Mouse (Mus musculus): ENCODE measurements around the gene Ccdc85c. TPM values are rescaled to one million over a fixed set of nuclear protein-coding genes. Genes with fewer than 3 reads are reported as not detected.

Ccdc85c gene
- polyA plus RNA-seq, 1 experiment from 2014 or later, result 0.06 TPM

GRCm38 (mm10) chr12:108213090-108214041, 61.9 kb downstream of the Ccdc85c start:
- Histone ChIP-seq H3K27ac (no peak overlapping the region), H3K79me2 (ENCODE audit: inconsistent target) (no peaks in the 10 kb centered on the region), H3K4me3 (ENCODE audit: inconsistent target) (no peak overlapping the region), H3K36me3 (ENCODE audit: inconsistent target) (no peaks in the 10 kb centered on the region)
- WGBS (ENCODE audit: missing documents), result 70% methylated on average over 18 of the region's 18 CpGs

GRCm38 (mm10) chr12:108212476-108212875, 62.7 kb downstream of the Ccdc85c start:
- WGBS (ENCODE audit: missing documents), result 93% methylated on average over 6 of the region's 6 CpGs
- Histone ChIP-seq H3K27ac (no peak overlapping the region), H3K36me3 (ENCODE audit: inconsistent target) (no peaks in the 10 kb centered on the region), H3K79me2 (ENCODE audit: inconsistent target) (no peaks in the 10 kb centered on the region), H3K4me3 (ENCODE audit: inconsistent target) (no peak overlapping the region)

GRCm38 (mm10) chr12:108212071-108212470, 63.2 kb downstream of the Ccdc85c start:
- no peaks in the 10 kb centered on the region for H3K36me3 ChIP-seq (ENCODE audit: inconsistent target)

GRCm38 (mm10) chr12:108210623-108211022, 64.6 kb downstream of the Ccdc85c start:
- no peak overlapping the region for H3K4me3 ChIP-seq (ENCODE audit: inconsistent target)
- no peaks in the 10 kb centered on the region for H3K36me3 ChIP-seq (ENCODE audit: inconsistent target)
- WGBS (ENCODE audit: missing documents), result 94% methylated on average over 14 of the region's 15 CpGs
- no peak overlapping the region for H3K27ac ChIP-seq
- H3K79me2 ChIP-seq (ENCODE audit: inconsistent target), result no peaks in the 10 kb centered on the region

More at GRCm38 (mm10) chr12:108212071-108212470, 63.2 kb downstream of the Ccdc85c start:
- Histone ChIP-seq H3K79me2 (ENCODE audit: inconsistent target) (no peaks in the 10 kb centered on the region), H3K27ac (no peak overlapping the region), H3K4me3 (ENCODE audit: inconsistent target) (no peak overlapping the region)
- WGBS (ENCODE audit: missing documents), result 23% methylated on average over 5 of the region's 5 CpGs

GRCm38 (mm10) chr12:108208726-108209438, 66.3 kb downstream of the Ccdc85c start:
- no peaks in the 10 kb centered on the region for H3K36me3 ChIP-seq (ENCODE audit: inconsistent target)
- H3K27ac ChIP-seq, result no peak overlapping the region
- no peaks in the 10 kb centered on the region for H3K79me2 ChIP-seq (ENCODE audit: inconsistent target)
- WGBS (ENCODE audit: missing documents), result 36% methylated on average over 13 of the region's 13 CpGs
- no peak overlapping the region for H3K4me3 ChIP-seq (ENCODE audit: inconsistent target)

GRCm38 (mm10) chr12:108208216-108208615, 67.0 kb downstream of the Ccdc85c start:
- Histone ChIP-seq H3K4me3 (ENCODE audit: inconsistent target) (no peak overlapping the region), H3K27ac (no peak overlapping the region), H3K79me2 (ENCODE audit: inconsistent target) (no peaks in the 10 kb centered on the region), H3K36me3 (ENCODE audit: inconsistent target) (no peaks in the 10 kb centered on the region)
- 92% methylated on average over 9 of the region's 9 CpGs for WGBS (ENCODE audit: missing documents)

GRCm38 (mm10) chr12:108206641-108207040, 68.6 kb downstream of the Ccdc85c start:
- WGBS (ENCODE audit: missing documents), result 16% methylated on average over 5 of the region's 5 CpGs
- Histone ChIP-seq H3K27ac (no peak overlapping the region), H3K36me3 (ENCODE audit: inconsistent target) (peaks cover 5% of the 10 kb centered on the region), H3K4me3 (ENCODE audit: inconsistent target) (no peak overlapping the region), H3K79me2 (ENCODE audit: inconsistent target) (no peaks in the 10 kb centered on the region)

- 100% methylated on average over 3 of the region's 12 CpGs for WGBS (ENCODE audit: missing documents)
- H3K36me3 ChIP-seq (ENCODE audit: inconsistent target), result peaks cover 19% of the 10 kb centered on the region
- H3K4me3 ChIP-seq (ENCODE audit: inconsistent target), result no peak overlapping the region
- no peaks in the 10 kb centered on the region for H3K79me2 ChIP-seq (ENCODE audit: inconsistent target)
- no peak overlapping the region for H3K27ac ChIP-seq
These were observed 70.2 kb downstream of the Ccdc85c start for GRCm38 (mm10) chr12:108204978-108205377.

- peaks cover 30% of the 10 kb centered on the region for H3K36me3 ChIP-seq (ENCODE audit: inconsistent target)
These were observed 71.3 kb downstream of the Ccdc85c start for GRCm38 (mm10) chr12:108203895-108204294.

GRCm38 (mm10) chr12:108200094-108200493, 75.1 kb downstream of the Ccdc85c start:
- Histone ChIP-seq H3K4me3 (ENCODE audit: inconsistent target) (no peak overlapping the region), H3K27ac (no peak overlapping the region), H3K36me3 (ENCODE audit: inconsistent target) (peaks cover 67% of the 10 kb centered on the region), H3K79me2 (ENCODE audit: inconsistent target) (no peaks in the 10 kb centered on the region)
- WGBS (ENCODE audit: missing documents), result 89% methylated on average over 1 of the region's 1 CpGs

More at GRCm38 (mm10) chr12:108203895-108204294, 71.3 kb downstream of the Ccdc85c start:
- 75% methylated on average over 7 of the region's 8 CpGs for WGBS (ENCODE audit: missing documents)
- Histone ChIP-seq H3K79me2 (ENCODE audit: inconsistent target) (no peaks in the 10 kb centered on the region), H3K27ac (no peak overlapping the region), H3K4me3 (ENCODE audit: inconsistent target) (no peak overlapping the region)

- Histone ChIP-seq H3K79me2 (ENCODE audit: inconsistent target) (no peaks in the 10 kb centered on the region), H3K4me3 (ENCODE audit: inconsistent target) (no peak overlapping the region), H3K36me3 (ENCODE audit: inconsistent target) (peaks cover 84% of the 10 kb centered on the region), H3K27ac (no peak overlapping the region)
- 85% methylated on average over 3 of the region's 4 CpGs for WGBS (ENCODE audit: missing documents)
These were observed 76.8 kb downstream of the Ccdc85c start for GRCm38 (mm10) chr12:108198447-108198846.

- WGBS (ENCODE audit: missing documents), result 96% methylated on average over 11 of the region's 11 CpGs
- H3K79me2 ChIP-seq (ENCODE audit: inconsistent target), result no peaks in the 10 kb centered on the region
- H3K4me3 ChIP-seq (ENCODE audit: inconsistent target), result no peak overlapping the region
- H3K27ac ChIP-seq, result no peak overlapping the region
- peaks cover 97% of the 10 kb centered on the region for H3K36me3 ChIP-seq (ENCODE audit: inconsistent target)
These were observed 79.5 kb downstream of the Ccdc85c start for GRCm38 (mm10) chr12:108195761-108196160.

GRCm38 (mm10) chr12:108193878-108194277, 81.3 kb downstream of the Ccdc85c start:
- Histone ChIP-seq H3K4me3 (ENCODE audit: inconsistent target) (no peak overlapping the region), H3K79me2 (ENCODE audit: inconsistent target) (no peaks in the 10 kb centered on the region), H3K27ac (no peak overlapping the region), H3K36me3 (ENCODE audit: inconsistent target) (peaks cover 94% of the 10 kb centered on the region)
- 94% methylated on average over 5 of the region's 5 CpGs for WGBS (ENCODE audit: missing documents)

- peaks cover 36% of the 10 kb centered on the region for H3K79me2 ChIP-seq (ENCODE audit: inconsistent target)
- peaks cover 67% of the 10 kb centered on the region for H3K36me3 ChIP-seq (ENCODE audit: inconsistent target)
- no peak overlapping the region for H3K27ac ChIP-seq
- WGBS (ENCODE audit: missing documents), result 96% methylated on average over 6 of the region's 6 CpGs
- no peak overlapping the region for H3K4me3 ChIP-seq (ENCODE audit: inconsistent target)
These were observed 87.6 kb downstream of the Ccdc85c start for GRCm38 (mm10) chr12:108187541-108188091.

Measured in macrophage (primary cell).